Mouse (Mus musculus): ENCODE measurements around the gene Scn2a. TPM values are rescaled to one million over a fixed set of nuclear protein-coding genes. Genes with fewer than 3 reads are reported as not detected.

The Scn2a gene
- polyA plus RNA-seq, 1 experiment from 2014 or later, result 0.69 TPM

DNA sequence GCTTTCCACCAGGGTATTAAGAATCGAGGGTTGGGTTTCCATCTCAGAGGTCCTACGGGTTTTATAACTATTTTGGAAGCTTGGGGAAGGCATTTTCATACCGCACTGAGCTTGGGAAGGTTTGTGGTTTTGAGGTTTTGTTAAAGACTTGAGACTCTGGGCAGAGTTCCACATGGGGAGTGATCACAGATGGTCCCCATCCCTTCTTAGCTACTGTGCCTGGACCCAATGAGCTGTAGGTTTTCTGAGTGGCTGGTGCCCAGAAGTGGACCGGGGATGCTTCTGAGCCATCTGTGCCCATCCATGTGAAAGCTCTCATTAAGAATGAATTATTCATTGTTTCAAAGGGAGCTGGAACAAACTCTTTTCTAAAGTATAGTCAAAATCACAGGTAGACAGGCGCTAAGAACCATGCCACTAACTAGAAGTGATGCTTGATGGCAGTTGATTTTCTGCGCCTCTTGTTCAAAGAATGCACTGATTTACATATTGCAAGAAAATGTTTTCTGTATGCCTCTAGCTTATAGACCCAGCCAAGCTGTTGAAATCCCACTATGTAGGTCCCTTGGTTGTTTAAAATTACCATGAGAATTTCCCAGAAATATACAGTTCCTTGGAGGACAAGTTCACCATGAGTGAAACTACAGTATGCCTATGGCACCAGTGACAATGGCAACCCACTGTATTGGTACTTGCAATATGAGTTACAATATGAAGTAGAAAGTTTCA, 70.0 kb downstream of the Scn2a start:
- no peaks in the 10 kb centered on the region for H3K27me3 ChIP-seq (replicated peaks; ENCODE audit: control insufficient read depth, insufficient read depth, low read length)
- no peaks in the 10 kb centered on the region for H3K36me3 ChIP-seq (ENCODE audit: control insufficient read depth, insufficient read depth)
- no peaks in the 10 kb centered on the region for H3K9me3 ChIP-seq (ENCODE audit: control insufficient read depth)
- no peak for ATAC-seq
- no peak for TF ChIP-seq CTCF (IDR thresholded peaks at IDR 0.05; ENCODE audit: low read depth)
- H3K4me2 ChIP-seq (replicated peaks; ENCODE audit: low read depth), result no peak overlapping the region
- 82% methylated on average over 6 of the region's 6 CpGs for whole genome bisulfite sequencing
- H3K27ac ChIP-seq (ENCODE audit: low read depth, low read length), result no peak overlapping the region
- H3K4me3 ChIP-seq (ENCODE audit: low read depth, low read length), result no peak overlapping the region
- no peaks in the 10 kb centered on the region for H3K4me1 ChIP-seq (replicated peaks; ENCODE audit: control insufficient read depth, insufficient read depth, low read length)
- H3K9ac ChIP-seq (ENCODE audit: low read depth, low read length), result no peak overlapping the region

DNA sequence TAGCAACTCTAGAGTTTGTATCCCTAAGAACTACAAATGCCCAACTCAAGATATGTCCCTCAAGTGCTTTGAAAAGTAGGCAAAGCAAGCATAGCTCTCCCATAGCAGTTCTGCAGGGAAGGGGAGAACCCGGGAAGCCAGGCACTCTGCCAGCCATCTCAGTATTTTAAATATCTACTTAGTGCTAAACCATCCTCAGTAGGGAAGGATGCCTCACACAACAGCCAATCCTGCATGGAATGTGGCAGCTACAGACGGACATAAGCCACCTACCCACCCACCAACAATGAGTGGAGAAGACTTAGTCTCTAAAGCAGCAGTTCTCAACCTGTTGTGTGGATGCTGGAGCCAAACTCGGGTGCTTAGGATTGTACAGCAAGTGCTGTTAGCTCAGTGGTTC, 73.9 kb downstream of the Scn2a start:
- no peaks in the 10 kb centered on the region for H3K9me3 ChIP-seq (ENCODE audit: control insufficient read depth)
- H3K36me3 ChIP-seq (ENCODE audit: control insufficient read depth, insufficient read depth), result no peaks in the 10 kb centered on the region
- no peak for ATAC-seq
- TF ChIP-seq CTCF (IDR thresholded peaks at IDR 0.05; ENCODE audit: low read depth), result no peak
- H3K9ac ChIP-seq (ENCODE audit: low read depth, low read length), result no peak overlapping the region
- H3K4me2 ChIP-seq (replicated peaks; ENCODE audit: low read depth), result no peak overlapping the region
- H3K4me1 ChIP-seq (replicated peaks; ENCODE audit: control insufficient read depth, insufficient read depth, low read length), result no peaks in the 10 kb centered on the region
- no peak overlapping the region for H3K4me3 ChIP-seq (ENCODE audit: low read depth, low read length)
- H3K27me3 ChIP-seq (replicated peaks; ENCODE audit: control insufficient read depth, insufficient read depth, low read length), result no peaks in the 10 kb centered on the region
- H3K27ac ChIP-seq (ENCODE audit: low read depth, low read length), result no peak overlapping the region
- 73% methylated on average over 3 of the region's 3 CpGs for WGBS

DNA sequence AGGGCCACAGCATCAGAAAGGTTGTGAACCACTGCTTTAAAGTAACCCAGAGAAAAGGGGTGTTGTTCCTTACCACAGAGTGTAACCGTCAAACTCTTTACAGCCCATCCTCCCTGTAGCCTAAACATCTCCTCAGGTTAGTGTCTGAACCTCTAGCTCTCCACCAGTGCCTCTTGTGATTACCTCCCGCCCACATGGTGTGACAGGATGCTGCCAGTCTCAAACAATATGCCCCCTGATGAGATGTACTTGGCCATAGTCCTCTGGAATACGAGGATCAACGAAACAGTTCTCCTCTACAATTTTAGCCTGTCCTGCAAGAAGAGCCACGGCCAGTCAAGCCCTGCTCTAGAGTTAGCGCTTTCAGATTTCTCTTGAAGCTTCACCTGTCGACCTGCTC, 74.5 kb downstream of the Scn2a start:
- no peak for TF ChIP-seq CTCF (IDR thresholded peaks at IDR 0.05; ENCODE audit: low read depth)
- H3K27ac ChIP-seq (ENCODE audit: low read depth, low read length), result no peak overlapping the region
- no peak overlapping the region for H3K9ac ChIP-seq (ENCODE audit: low read depth, low read length)
- no peaks in the 10 kb centered on the region for H3K27me3 ChIP-seq (replicated peaks; ENCODE audit: control insufficient read depth, insufficient read depth, low read length)
- H3K9me3 ChIP-seq (ENCODE audit: control insufficient read depth), result no peaks in the 10 kb centered on the region
- H3K4me2 ChIP-seq (replicated peaks; ENCODE audit: low read depth), result no peak overlapping the region
- 82% methylated on average over 7 of the region's 7 CpGs for WGBS
- H3K4me3 ChIP-seq (ENCODE audit: low read depth, low read length), result no peak overlapping the region
- H3K4me1 ChIP-seq (replicated peaks; ENCODE audit: control insufficient read depth, insufficient read depth, low read length), result no peaks in the 10 kb centered on the region
- no peak for ATAC-seq
- H3K36me3 ChIP-seq (ENCODE audit: control insufficient read depth, insufficient read depth), result no peaks in the 10 kb centered on the region

DNA sequence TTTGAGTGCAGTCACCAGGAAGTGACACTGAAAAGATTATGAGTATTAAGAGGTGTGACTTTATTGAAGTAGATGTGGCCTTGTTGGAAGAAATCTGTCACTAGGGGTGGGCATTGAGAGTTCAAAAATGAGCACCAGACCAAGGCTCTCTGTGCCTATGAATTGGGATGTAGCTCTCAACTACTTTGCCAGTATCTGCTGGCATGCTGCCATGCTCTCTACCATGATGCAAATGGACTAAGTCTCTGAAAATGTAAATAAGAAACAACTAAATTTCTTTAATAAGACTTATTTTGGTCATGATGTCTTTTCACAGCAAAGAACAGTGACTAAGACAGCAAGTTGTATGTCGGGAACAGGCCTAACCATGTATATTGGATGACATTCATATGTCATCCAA, 79.7 kb downstream of the Scn2a start:
- no peak for ATAC-seq
- Histone ChIP-seq H3K4me1 (replicated peaks; ENCODE audit: control insufficient read depth, insufficient read depth, low read length) (no peaks in the 10 kb centered on the region), H3K27me3 (replicated peaks; ENCODE audit: control insufficient read depth, insufficient read depth, low read length) (no peaks in the 10 kb centered on the region), H3K36me3 (ENCODE audit: control insufficient read depth, insufficient read depth) (no peaks in the 10 kb centered on the region), H3K9ac (ENCODE audit: low read depth, low read length) (no peak overlapping the region), H3K4me2 (replicated peaks; ENCODE audit: low read depth) (no peak overlapping the region), H3K27ac (ENCODE audit: low read depth, low read length) (no peak overlapping the region), H3K4me3 (ENCODE audit: low read depth, low read length) (no peak overlapping the region), H3K9me3 (ENCODE audit: control insufficient read depth) (no peaks in the 10 kb centered on the region)
- WGBS, result 93% methylated on average over 1 of the region's 1 CpGs
- TF ChIP-seq CTCF (IDR thresholded peaks at IDR 0.05; ENCODE audit: low read depth), result no peak

DNA sequence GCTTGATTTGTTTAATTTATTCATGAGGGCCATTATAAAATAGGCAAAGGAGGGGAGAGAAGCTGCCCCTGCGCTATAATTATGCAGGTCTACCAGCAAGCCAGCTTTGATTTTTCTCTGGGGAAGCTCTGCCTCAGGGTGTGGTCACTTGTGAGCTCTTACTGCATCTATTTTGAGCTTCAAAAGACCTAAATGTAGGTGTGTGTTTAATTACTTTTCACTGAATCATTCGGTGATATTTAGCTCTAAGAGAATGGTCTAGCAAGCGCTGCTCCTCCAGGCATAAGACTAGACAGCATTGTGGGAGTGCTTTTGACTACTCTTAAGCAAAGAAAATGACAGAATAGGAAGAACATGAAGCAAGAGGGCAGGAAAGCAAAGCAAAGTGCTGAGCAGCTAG, 80.6 kb downstream of the Scn2a start:
- 91% methylated on average over 3 of the region's 3 CpGs for WGBS
- Histone ChIP-seq H3K9ac (ENCODE audit: low read depth, low read length) (no peak overlapping the region), H3K4me3 (ENCODE audit: low read depth, low read length) (no peak overlapping the region), H3K4me1 (replicated peaks; ENCODE audit: control insufficient read depth, insufficient read depth, low read length) (no peaks in the 10 kb centered on the region), H3K27ac (ENCODE audit: low read depth, low read length) (no peak overlapping the region), H3K9me3 (ENCODE audit: control insufficient read depth) (no peaks in the 10 kb centered on the region), H3K4me2 (replicated peaks; ENCODE audit: low read depth) (no peak overlapping the region), H3K36me3 (ENCODE audit: control insufficient read depth, insufficient read depth) (no peaks in the 10 kb centered on the region), H3K27me3 (replicated peaks; ENCODE audit: control insufficient read depth, insufficient read depth, low read length) (no peaks in the 10 kb centered on the region)
- TF ChIP-seq CTCF (IDR thresholded peaks at IDR 0.05; ENCODE audit: low read depth), result no peak
- no peak for ATAC-seq

DNA sequence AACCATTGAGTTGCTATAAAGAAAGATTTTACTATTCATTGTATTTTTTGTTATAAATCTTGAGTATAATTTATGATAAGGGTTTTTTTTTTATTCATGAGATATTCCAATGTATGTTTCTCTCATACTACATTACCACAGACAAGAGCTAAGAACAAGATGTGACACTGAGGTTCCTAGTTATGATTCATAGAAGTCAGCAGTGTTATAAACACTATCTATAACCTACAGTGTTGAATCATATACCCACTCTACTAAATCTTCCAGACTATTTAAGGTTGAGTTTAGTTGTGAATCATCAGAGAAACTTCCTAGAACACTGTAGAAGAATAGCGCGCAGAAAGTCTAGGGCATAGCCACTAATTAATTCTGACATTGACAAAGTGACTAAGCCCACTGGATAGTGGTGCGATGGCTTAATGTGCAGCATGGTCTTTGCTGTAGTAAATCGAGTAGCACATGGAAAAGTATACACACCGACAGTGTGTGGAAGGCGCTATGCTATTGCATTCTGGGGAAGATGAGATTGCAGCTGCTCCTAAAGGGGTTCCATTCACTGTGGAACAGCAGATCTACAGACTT, 101.7 kb downstream of the Scn2a start:
- 90% methylated on average over 6 of the region's 6 CpGs for WGBS
- no peaks in the 10 kb centered on the region for H3K4me1 ChIP-seq (replicated peaks; ENCODE audit: control insufficient read depth, insufficient read depth, low read length)
- H3K9ac ChIP-seq (ENCODE audit: low read depth, low read length), result no peak overlapping the region
- no peak for ATAC-seq
- TF ChIP-seq CTCF (IDR thresholded peaks at IDR 0.05; ENCODE audit: low read depth), result no peak
- H3K9me3 ChIP-seq (ENCODE audit: control insufficient read depth), result no peaks in the 10 kb centered on the region
- no peaks in the 10 kb centered on the region for H3K36me3 ChIP-seq (ENCODE audit: control insufficient read depth, insufficient read depth)
- no peak overlapping the region for H3K4me2 ChIP-seq (replicated peaks; ENCODE audit: low read depth)
- H3K27ac ChIP-seq (ENCODE audit: low read depth, low read length), result no peak overlapping the region
- no peaks in the 10 kb centered on the region for H3K27me3 ChIP-seq (replicated peaks; ENCODE audit: control insufficient read depth, insufficient read depth, low read length)
- H3K4me3 ChIP-seq (ENCODE audit: low read depth, low read length), result no peak overlapping the region
